Mouse (Mus musculus) skeletal muscle tissue, adult 2 months (tissue): ENCODE measurements around the gene Zfp92.
A peak's percentile ranks its signal among the peaks of the same experiment; 100 is the strongest.
"Not testable (repeated sequence)": the region's sequence is repeated elsewhere in the genome, so short reads cannot be mapped to it uniquely, and the experiment has no call there.

Source experiments
- DNase-seq: peaks from one replicate; pipeline ENCODE4 v3.0.0-alpha.2; 2012; ENCODE audit warnings: low read depth, low spot score

Zfp92 gene

GRCm38 (mm10) chrX:73410880-73411517 is at the start of gene Zfp92:
TSS of gene Zfp92 (plus strand) at chrX:73411096.
- no peak for DNase-seq

GRCm38 (mm10) chrX:73363291-73363690 is 47.6 kb upstream of the Zfp92 start:
- no peak for DNase-seq

GRCm38 (mm10) chrX:73384419-73384818 is 26.5 kb upstream of the Zfp92 start:
- DNase-seq = no peak

- no peak for DNase-seq
These were observed 26.0 kb upstream of the Zfp92 start for GRCm38 (mm10) chrX:73384924-73385323.

GRCm38 (mm10) chrX:73391481-73391880 is 19.4 kb upstream of the Zfp92 start:
- DNase-seq = peak; percentile 85

GRCm38 (mm10) chrX:73396446-73396845 is 14.4 kb upstream of the Zfp92 start:
- DNase-seq = no peak

GRCm38 (mm10) chrX:73398636-73399035 is 12.3 kb upstream of the Zfp92 start, which contains the start of gene Gm18336:
TSS of gene Gm18336 (minus strand) at chrX:73398736.
- not testable (repeated sequence) for DNase-seq

GRCm38 (mm10) chrX:73400951-73401350 is 9.9 kb upstream of the Zfp92 start:
- DNase-seq = no peak

- no peak for DNase-seq
These were observed 9.3 kb upstream of the Zfp92 start for GRCm38 (mm10) chrX:73401616-73402015.

GRCm38 (mm10) chrX:73412767-73413166 is 1.9 kb downstream of the Zfp92 start:
- DNase-seq = no peak

- peak; percentile 14 for DNase-seq
These were observed 19.1 kb downstream of the Zfp92 start for GRCm38 (mm10) chrX:73430036-73430435.

- DNase-seq = no peak
These were observed 22.0 kb downstream of the Zfp92 start for GRCm38 (mm10) chrX:73432850-73433249.

GRCm38 (mm10) chrX:73435252-73435651 is 24.4 kb downstream of the Zfp92 start, which contains the start of gene Trex2:
TSS of gene Trex2 (minus strand) at chrX:73435344.
- no peak for DNase-seq

GRCm38 (mm10) chrX:73441428-73441827 is 30.5 kb downstream of the Zfp92 start:
- DNase-seq = no peak

GRCm38 (mm10) chrX:73451949-73452348 is 41.1 kb downstream of the Zfp92 start:
- DNase-seq = no peak

GRCm38 (mm10) chrX:73458877-73459392 is 48.0 kb downstream of the Zfp92 start, which contains the start of gene Haus7:
TSS of gene Haus7 (minus strand) at chrX:73459044.
- DNase-seq = peak; percentile 92

GRCm38 (mm10) chrX:73460792-73461191 is 49.9 kb downstream of the Zfp92 start:
- DNase-seq = no peak

GRCm38 (mm10) chrX:73465483-73466186 is 54.7 kb downstream of the Zfp92 start:
- DNase-seq = peak; percentile 53

GRCm38 (mm10) chrX:73467446-73468241 is 56.7 kb downstream of the Zfp92 start:
- no peak for DNase-seq

- DNase-seq = no peak
These were observed 57.4 kb downstream of the Zfp92 start for GRCm38 (mm10) chrX:73468330-73468729.

GRCm38 (mm10) chrX:73468752-73469151 is 57.9 kb downstream of the Zfp92 start:
- no peak for DNase-seq

GRCm38 (mm10) chrX:73471764-73472163 is 60.9 kb downstream of the Zfp92 start:
- no peak for DNase-seq
